Comparison of ENCODE assay signal across 8 mouse cellular contexts in the genomic region with DNA sequence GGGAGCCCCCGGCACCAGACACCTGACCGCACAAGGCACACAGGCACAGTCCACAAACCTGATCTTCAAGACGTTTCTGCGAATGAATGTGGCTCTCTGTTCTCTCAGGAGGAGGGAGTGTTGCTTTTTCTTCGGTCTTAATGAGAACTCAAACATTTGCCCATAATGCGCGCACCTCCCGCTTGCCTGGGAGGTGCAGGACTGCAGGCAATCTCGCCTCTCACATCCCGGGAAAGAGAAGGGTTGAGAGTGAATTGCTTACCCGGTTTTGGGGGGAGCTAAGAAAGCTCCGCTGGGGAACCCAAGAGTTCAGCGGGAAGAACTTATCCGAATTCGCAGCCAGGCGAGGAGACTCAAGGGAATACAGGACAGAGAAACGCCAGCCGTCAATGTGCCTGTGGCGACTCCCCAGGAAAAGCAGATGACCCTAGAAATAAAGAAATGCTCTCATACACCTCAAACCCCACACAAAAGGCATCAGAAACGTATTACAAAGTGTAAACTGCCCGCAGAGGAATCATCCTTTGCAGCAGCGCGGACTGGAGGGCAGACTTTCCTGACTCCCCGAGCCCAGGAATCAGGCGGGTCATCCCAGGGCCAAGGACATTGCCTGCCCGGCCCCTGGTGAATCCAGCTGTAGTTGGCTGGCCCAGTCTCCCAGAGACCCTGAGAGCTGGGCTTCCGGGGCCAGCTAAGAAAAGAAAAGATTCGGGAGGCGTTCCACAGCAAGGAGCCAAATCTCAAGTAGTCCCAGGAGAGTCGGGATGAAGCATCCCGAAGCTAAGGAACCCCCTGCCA. TPM values are rescaled to one million over a fixed set of nuclear protein-coding genes. Genes with fewer than 3 reads are reported as not detected.
A peak's percentile ranks its signal among the peaks of the same experiment; 100 is the strongest.
DNase-seq lines count a peak whose midpoint lies in the region; ATAC-seq and TF ChIP-seq lines count a peak whose summit lies in the region.

No protein-coding gene starts in this region.

- no peaks in the 10 kb centered on the region for H3K9me3 ChIP-seq in heart, embryonic 12.5 days (replicated peaks)
- H3K9me3 ChIP-seq in hindbrain, embryonic 13.5 days = no peaks in the 10 kb centered on the region
- no peaks in the 10 kb centered on the region for H3K9me3 ChIP-seq in midbrain, embryonic 14.5 days (ENCODE audit: control insufficient read depth, low read length)

- no peaks in the 10 kb centered on the region for H3K4me1 ChIP-seq in heart, embryonic 12.5 days (replicated peaks)
- peaks cover 2% of the 10 kb centered on the region; the same call in 1 of the 2 replicates for H3K4me1 ChIP-seq in cortical plate, adult 2 months (ENCODE audit: control insufficient read depth, insufficient read depth, low read length)
- H3K4me1 ChIP-seq in hindbrain, embryonic 13.5 days (replicated peaks) = peaks cover 20% of the 10 kb centered on the region
- H3K4me1 ChIP-seq in midbrain, embryonic 14.5 days (ENCODE audit: control insufficient read depth, insufficient read depth, low read length) = peaks cover 10% of the 10 kb centered on the region; the same call in 1 of the 2 replicates

- TF ChIP-seq CTCF in cortical plate, adult 2 months (IDR thresholded peaks at IDR 0.05; ENCODE audit: extremely low read depth, insufficient read depth, low read length) = no peak

- peaks cover 46% of the 10 kb centered on the region for H3K27me3 ChIP-seq in heart, embryonic 12.5 days (replicated peaks)
- peaks cover 42% of the 10 kb centered on the region for H3K27me3 ChIP-seq in hindbrain, embryonic 13.5 days
- peaks cover 19% of the 10 kb centered on the region for H3K27me3 ChIP-seq in midbrain, embryonic 14.5 days (ENCODE audit: control insufficient read depth, insufficient read depth, low read length)

- peak overlapping the region; percentile 54 for H3K4me3 ChIP-seq in heart, embryonic 12.5 days
- peak overlapping the region; percentile 64 for H3K4me3 ChIP-seq in cortical plate, adult 2 months (ENCODE audit: insufficient read depth, low read length)
- H3K4me3 ChIP-seq in hindbrain, embryonic 13.5 days = peak overlapping the region; percentile 58
- H3K4me3 ChIP-seq in midbrain, embryonic 14.5 days (replicated peaks; ENCODE audit: low read depth, low read length) = peak overlapping the region; percentile 54

- WGBS in heart, embryonic 12.5 days = 3% methylated on average over 31 of the region's 31 CpGs
- WGBS in hindbrain, embryonic 13.5 days = 3% methylated on average over 31 of the region's 31 CpGs
- 2% methylated on average over 31 of the region's 31 CpGs for WGBS in midbrain, embryonic 14.5 days

- ATAC-seq in heart, embryonic 12.5 days (ENCODE audit: insufficient number of reproducible peaks, low FRiP score) = peak; percentile 45; the same call in 1 of the 2 replicates
- peak; percentile 34; the same call in 1 of the 2 replicates for ATAC-seq in hindbrain, embryonic 13.5 days (ENCODE audit: low FRiP score)
- no peak; the same call in 1 of the 2 replicates for ATAC-seq in midbrain, embryonic 14.5 days (ENCODE audit: low FRiP score, low TSS enrichment)
- ATAC-seq in inflammation-experienced regulatory T-cells, adult 6 months = no peak

- no peak for TF ChIP-seq POLR2A in cortical plate, adult 2 months (IDR thresholded peaks at IDR 0.05; ENCODE audit: extremely low read depth, insufficient read depth, low read length)

- H3K27ac ChIP-seq in heart, embryonic 12.5 days (ENCODE audit: poor library complexity, severe bottlenecking) = no peak overlapping the region
- no peak overlapping the region for H3K27ac ChIP-seq in cortical plate, adult 2 months (ENCODE audit: insufficient read depth, low read length)
- H3K27ac ChIP-seq in hindbrain, embryonic 13.5 days = peak overlapping the region; percentile 8; the same call in 1 of the 2 replicates
- H3K27ac ChIP-seq in midbrain, embryonic 14.5 days (replicated peaks; ENCODE audit: low read depth, low read length) = no peak overlapping the region

- H3K36me3 ChIP-seq in heart, embryonic 12.5 days = no peaks in the 10 kb centered on the region
- H3K36me3 ChIP-seq in hindbrain, embryonic 13.5 days = no peaks in the 10 kb centered on the region
- no peaks in the 10 kb centered on the region for H3K36me3 ChIP-seq in midbrain, embryonic 14.5 days (ENCODE audit: control insufficient read depth, insufficient read depth, low read length)

- peak overlapping the region; percentile 73 for H3K4me2 ChIP-seq in heart, embryonic 12.5 days
- peak overlapping the region; percentile 93 for H3K4me2 ChIP-seq in hindbrain, embryonic 13.5 days
- H3K4me2 ChIP-seq in midbrain, embryonic 14.5 days (ENCODE audit: low read length) = peak overlapping the region; percentile 95

- DNase-seq in heart, postnatal 36 days = no peak
- peak; percentile 45 for DNase-seq in midbrain, embryonic 14.5 days
- no peak for DNase-seq in right cerebral cortex, postnatal 10 days (ENCODE audit: low spot score in 2 of 2)
- no peak for DNase-seq in c-Kit-positive CD71-positive TER-119-positive erythroid progenitor cells, embryonic 14.5 days (ENCODE audit: low spot score)

- intact Hi-C loops in heart, postnatal 36 days (cut with DNase I) = no loop called here

- H3K9ac ChIP-seq in heart, embryonic 12.5 days = peak overlapping the region; percentile 50
- H3K9ac ChIP-seq in hindbrain, embryonic 13.5 days = peak overlapping the region; percentile 76
- H3K9ac ChIP-seq in midbrain, embryonic 14.5 days (replicated peaks; ENCODE audit: low read length) = peak overlapping the region; percentile 60

RNA-seq across cellular contexts. Expression of gene Sertm1, which starts 0.6 kb away (rescaled TPM):
- polyA plus RNA-seq in heart, embryonic 12.5 days (2016; fragmentation: Nextera tagmentation; extraction: Ambion mirVana) = 0.18 and 0.40 TPM in 2 replicates
- total RNA-seq in heart, postnatal 36 days (2021) = under 1 TPM; 0.14 to 0.17 TPM
- polyA plus RNA-seq in cortical plate, adult 2 months (2012; rRNA removed) = 13.9 and 16.8 TPM in 2 replicates
- polyA plus RNA-seq in hindbrain, embryonic 13.5 days (2015; fragmentation: Nextera tagmentation; extraction: Ambion mirVana) = 0.80 and 1.4 TPM in 2 replicates
- 1.3 and 2.7 TPM in 2 replicates for polyA plus RNA-seq in midbrain, embryonic 14.5 days (2014; fragmentation: Nextera tagmentation; extraction: Ambion mirVana)
- not detected for polyA plus RNA-seq in inflammation-experienced regulatory T-cells, adult 6 months (2017; shearing (Covaris generic))

Comparison
In these comparisons a context has a peak if more than half of its experiments do, and no peak if none do; other contexts are left out.
1. ATAC-seq: peak in heart, embryonic 12.5 days (single experiment) and hindbrain, embryonic 13.5 days (single experiment); none in midbrain, embryonic 14.5 days (single experiment) and inflammation-experienced regulatory T-cells, adult 6 months (single experiment).
2. Peak in every context shown above with its lines, with median percentiles within 50 percentile points of each other: H3K4me2 ChIP-seq, H3K4me3 ChIP-seq and H3K9ac ChIP-seq.